Mouse (Mus musculus) neutrophil, adult 5-6 weeks (primary cell): ENCODE measurements around the gene Fthl17a. TPM values are rescaled to one million over a fixed set of nuclear protein-coding genes. Genes with fewer than 3 reads are reported as not detected.

Experiments used
- ATAC-seq: fragments of 151-379, 151-347 bp; 2 replicates; pipeline ENCODE4 v1.8.0; 2017; ENCODE audit warnings: mild to moderate bottlenecking, moderate TSS enrichment; ENCODE audit not compliant: insufficient number of reproducible peaks, poor library complexity, low FRiP score, severe bottlenecking; ENCODE audit errors: extremely low read depth
- total RNA-seq: library from RNA; stranded (forward); fragments of 200-1000 nt; gene quantifications from 2 replicates; pipeline ENCODE4 v1.2.3, GENCODE M21; 2017

Fthl17a gene
- total RNA-seq: not detected in 2 replicates

GRCm38 (mm10) chrX:85249379-85249778, at the start of gene Fthl17a:
TSS of gene Fthl17a (plus strand) at chrX:85249679.
- ATAC-seq: no peak

GRCm38 (mm10) chrX:85207001-85207400, 42.5 kb upstream of the Fthl17a start:
- ATAC-seq: no peak

- ATAC-seq: no peak
These were observed 22.6 kb upstream of the Fthl17a start for GRCm38 (mm10) chrX:85226883-85227282.

GRCm38 (mm10) chrX:85271821-85272220, 22.3 kb downstream of the Fthl17a start:
- ATAC-seq: no peak

GRCm38 (mm10) chrX:85272296-85272695, 22.8 kb downstream of the Fthl17a start:
- ATAC-seq: no peak

- no peak for ATAC-seq
These were observed 40.4 kb downstream of the Fthl17a start for GRCm38 (mm10) chrX:85289846-85290245.

- no peak for ATAC-seq
These were observed 43.3 kb downstream of the Fthl17a start for GRCm38 (mm10) chrX:85292781-85293180.

- no peak for ATAC-seq
These were observed 44.5 kb downstream of the Fthl17a start for GRCm38 (mm10) chrX:85294001-85294400.

GRCm38 (mm10) chrX:85304674-85305073, 55.2 kb downstream of the Fthl17a start:
- ATAC-seq: no peak

GRCm38 (mm10) chrX:85318576-85318975, 69.1 kb downstream of the Fthl17a start:
- no peak for ATAC-seq

GRCm38 (mm10) chrX:85319193-85319592, 69.7 kb downstream of the Fthl17a start:
- ATAC-seq: no peak
